Mouse (Mus musculus): ENCODE data around the gene Hist1h4d. TPM values are rescaled to one million over a fixed set of nuclear protein-coding genes. Genes with fewer than 3 reads are reported as not detected.
"Not testable (repeated sequence)": the region's sequence is repeated elsewhere in the genome, so short reads cannot be mapped to it uniquely, and the experiment has no call there.

Hist1h4d gene
- total RNA-seq (2021): 100 to 1,000 TPM; 132 to 135 TPM

- DNase-seq: peak; percentile 96 to 97
These were observed at the start of gene Hist1h4d for GRCm38 (mm10) chr13:23581408-23582218. Gene Hist1h4d (plus strand): TSS chr13:23581598.

DNA sequence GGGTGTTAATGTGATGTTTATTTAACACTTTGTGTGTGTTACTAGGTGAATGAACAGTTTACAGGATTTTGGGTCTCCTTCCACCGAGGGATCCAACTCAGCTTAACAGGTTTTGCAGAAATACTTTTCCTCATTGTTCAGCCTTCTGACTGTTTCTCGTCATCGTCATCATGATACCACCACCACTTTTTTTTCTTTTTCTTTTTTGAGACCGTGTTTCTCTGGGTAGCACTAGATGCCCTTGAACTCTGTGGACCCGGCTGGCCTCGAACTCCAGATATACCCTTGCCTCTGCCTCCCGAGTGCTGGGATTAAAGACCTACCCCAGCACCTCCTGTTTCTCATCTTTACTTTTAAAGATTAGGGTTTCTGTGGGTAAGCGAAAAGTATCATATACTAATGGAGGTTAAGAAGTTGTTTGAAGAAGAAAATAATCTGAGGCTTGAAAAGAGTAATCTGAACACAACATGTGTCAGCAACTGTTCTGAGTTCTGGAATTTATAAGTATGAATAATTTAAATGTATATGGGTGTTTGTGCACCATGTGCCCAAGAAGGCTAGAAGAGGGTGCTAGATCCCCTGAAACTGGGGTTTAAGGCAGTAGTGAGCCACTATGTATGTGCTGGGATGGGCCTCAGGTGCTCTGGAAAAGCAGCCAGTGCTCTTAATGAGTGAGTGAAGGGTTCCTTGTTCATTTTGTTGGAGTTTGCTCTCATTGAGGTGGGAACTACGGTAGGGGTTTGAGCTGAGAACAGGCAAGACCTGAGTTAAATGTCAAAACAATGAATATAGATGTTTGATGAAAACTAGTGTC, 48.9 kb upstream of the Hist1h4d start:
- DNase-seq: no peak

- peak; percentile 54 to 61 for DNase-seq
These were observed 47.6 kb upstream of the Hist1h4d start, which contains the start of gene Hist1h2af for GRCm38 (mm10) chr13:23533560-23534367. Gene Hist1h2af (plus strand): TSS chr13:23533906.

DNA sequence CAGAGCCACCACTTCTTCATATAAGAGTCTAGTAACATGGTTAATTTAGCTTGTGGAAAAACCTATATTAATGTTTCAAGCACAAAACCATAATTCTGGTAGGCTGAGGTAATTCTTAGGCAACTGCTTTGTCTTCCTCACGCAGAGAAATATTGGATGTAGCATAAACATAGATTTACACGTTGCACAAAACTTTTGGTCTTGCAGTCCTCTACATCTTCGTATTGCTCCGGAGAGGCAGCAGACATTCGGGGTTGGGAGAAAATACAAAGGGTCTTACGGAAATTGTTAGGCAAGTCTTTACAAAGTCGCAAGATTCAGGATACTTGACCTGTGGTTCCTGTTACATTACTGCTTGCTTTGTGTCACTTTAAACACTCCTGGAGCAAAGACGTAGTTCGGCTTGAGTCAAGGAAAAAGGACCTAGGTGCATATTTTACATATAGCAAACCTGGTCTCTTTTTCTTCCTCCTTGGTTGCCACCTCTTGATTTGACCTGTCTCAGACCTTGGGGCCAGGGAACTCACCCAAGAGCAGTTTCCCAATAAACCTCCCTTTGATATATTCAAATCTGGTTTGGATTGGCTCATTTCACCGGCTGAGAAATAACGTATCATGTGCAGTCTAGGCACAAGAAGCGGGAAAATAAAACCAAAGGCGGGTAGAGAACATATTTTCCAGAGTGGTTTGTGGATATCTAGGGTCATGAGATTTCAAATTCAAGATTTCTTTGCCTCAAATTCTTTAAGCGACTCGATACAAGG, 46.8 kb upstream of the Hist1h4d start:
- peak in 1 of 2 experiments; percentile 24 for DNase-seq

DNA sequence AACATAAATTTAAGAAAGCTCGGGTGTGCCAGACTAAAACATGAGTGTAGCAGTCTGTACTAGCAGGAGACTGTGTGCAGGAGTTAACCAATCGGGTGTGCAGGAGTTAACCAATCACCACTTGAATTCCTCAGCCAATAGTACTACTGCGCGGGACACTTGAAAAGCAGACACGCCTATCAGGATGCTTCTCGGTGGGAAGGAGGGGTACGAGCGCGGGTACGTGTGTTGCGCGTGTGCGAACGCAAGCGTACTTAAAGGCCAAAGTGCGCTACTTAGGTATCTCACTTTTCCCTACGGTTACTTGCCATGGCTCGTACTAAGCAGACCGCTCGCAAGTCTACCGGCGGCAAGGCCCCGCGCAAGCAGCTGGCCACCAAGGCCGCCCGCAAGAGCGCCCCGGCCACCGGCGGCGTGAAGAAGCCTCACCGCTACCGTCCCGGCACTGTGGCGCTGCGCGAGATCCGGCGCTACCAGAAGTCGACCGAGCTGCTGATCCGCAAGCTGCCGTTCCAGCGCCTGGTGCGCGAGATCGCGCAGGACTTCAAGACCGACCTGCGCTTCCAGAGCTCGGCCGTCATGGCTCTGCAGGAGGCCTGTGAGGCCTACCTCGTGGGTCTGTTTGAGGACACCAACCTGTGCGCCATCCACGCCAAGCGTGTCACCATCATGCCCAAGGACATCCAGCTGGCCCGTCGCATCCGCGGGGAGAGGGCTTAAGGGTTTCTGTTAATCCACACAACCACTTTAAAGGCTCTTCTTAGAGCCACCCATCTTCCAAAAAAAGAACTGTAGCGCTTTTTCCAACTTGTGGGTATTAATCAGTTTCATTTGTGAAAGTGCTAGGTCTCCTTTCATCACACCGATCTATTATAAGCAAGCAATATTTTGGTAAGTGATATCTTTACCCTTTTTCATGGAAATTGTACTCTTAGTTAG, 46.0 kb upstream of the Hist1h4d start, which contains the start of gene Hist1h3g:
Hist1h3g (plus strand) TSS at position 286 of the 939 bp plus-strand sequence.
- DNase-seq: peak; percentile 86 to 87

- no peak for DNase-seq
These were observed 45.1 kb upstream of the Hist1h4d start for GRCm38 (mm10) chr13:23536076-23536822.

DNA sequence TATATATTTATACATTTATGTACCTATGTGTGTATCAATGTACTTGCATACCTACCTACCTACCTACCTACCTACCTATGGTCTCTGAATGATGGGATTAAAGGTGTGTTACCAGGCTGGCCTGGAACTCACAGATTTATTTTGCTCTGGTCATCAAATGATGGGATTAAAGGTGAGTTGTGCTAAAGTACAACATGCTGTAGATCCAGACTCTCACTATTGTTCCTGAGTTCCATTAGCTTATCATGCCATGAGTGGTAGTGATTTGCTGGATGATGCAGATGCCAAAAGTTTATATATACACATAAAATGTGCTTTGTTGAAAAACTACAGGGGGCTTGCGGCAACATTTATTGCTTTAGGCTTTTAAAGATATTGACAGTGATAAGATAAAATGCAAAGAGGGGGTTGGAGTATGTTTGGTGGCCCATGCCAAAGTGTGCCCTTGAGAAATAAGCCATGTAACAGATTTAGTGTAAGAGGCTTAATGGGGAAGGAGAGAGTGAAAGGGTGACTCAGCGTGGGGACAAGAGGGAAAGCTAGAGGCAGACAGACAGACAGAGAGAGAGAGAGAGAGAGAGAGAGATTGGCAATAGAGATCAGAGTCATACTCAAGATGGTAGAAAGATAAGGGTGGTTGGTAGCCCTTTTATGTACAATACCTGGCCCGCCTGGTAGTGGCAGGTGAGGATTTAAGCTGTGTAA, 44.2 kb upstream of the Hist1h4d start:
- DNase-seq: no peak

- no peak for DNase-seq
These were observed 43.1 kb upstream of the Hist1h4d start for GRCm38 (mm10) chr13:23538249-23538648.

GRCm38 (mm10) chr13:23539821-23540220, 41.6 kb upstream of the Hist1h4d start:
- DNase-seq: not testable (repeated sequence)

- DNase-seq: no peak
These were observed 39.9 kb upstream of the Hist1h4d start for GRCm38 (mm10) chr13:23541497-23541896.

DNA sequence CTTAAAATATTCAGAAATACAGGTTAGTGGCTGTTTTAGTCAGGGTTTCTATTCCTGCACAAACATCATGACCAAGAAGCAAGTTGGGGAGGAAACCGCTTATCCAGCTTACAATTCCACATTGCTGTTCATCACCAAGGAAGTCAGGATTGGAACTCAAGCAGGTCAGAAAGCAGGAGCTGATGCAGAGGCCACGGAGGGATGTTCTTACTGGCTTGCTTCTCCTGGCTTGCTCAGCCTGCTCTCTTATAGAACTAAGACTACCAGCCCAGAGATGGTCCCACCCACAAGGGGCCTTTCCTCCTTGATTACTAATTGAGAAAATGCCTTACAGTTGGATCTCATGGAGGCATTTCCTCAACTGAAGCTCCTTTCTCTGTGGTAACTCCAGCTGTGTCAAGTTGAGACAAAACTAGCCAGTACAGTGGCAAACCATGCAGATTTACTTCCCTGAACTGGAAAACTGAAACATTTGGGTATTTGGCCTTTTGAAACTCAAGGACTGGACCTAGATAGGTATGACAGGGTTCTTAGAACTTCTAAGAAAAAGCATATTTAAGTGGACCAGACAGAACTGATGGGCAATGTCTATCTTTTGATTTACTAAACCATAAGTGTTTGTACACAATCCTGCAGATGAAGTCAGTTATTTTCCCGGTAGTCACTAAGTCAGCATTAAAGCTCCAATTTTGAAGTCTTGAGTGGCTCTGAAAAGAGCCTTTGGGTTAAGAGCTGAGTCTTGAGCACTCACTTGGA, 39.0 kb upstream of the Hist1h4d start:
- DNase-seq: not testable (repeated sequence)

- peak; percentile 50 to 53 for DNase-seq
These were observed 38.3 kb upstream of the Hist1h4d start, which contains the start of gene Hist1h2bh for GRCm38 (mm10) chr13:23542999-23543607. Gene Hist1h2bh (minus strand): TSS chr13:23543392.

DNA sequence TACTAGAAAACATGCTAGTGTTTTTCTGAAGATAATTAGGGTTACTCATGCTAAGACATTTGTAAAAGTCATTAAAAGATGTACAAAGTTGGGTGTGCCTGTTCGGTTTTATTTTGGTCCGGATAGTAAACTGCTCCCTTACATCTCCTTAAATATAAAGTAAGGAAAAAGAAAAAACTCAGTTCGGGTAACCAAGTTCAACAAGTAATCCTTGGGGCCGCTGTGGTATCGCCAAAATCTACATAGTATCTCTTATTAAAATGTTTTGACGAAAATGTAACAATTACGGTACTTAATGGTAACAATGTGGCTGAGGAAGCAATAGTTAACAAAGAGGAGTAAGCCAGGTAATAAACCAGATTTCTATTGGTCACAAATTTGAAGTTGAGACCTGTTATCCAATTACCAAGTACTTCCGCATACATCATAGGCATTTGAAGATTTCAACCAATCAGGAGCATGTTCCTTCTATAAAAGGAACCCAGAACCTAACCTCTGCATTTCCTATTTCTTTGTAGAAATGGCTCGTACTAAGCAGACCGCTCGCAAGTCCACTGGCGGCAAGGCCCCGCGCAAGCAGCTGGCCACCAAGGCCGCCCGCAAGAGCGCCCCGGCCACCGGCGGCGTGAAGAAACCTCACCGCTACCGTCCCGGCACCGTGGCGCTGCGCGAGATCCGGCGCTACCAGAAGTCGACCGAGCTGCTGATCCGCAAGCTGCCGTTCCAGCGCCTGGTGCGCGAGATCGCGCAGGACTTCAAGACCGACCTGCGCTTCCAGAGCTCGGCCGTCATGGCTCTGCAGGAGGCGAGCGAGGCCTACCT, 37.2 kb upstream of the Hist1h4d start, which contains the start of gene Hist1h3f:
Hist1h3f (plus strand) TSS at position 88 of the 822 bp plus-strand sequence.
- peak; percentile 68 to 79 for DNase-seq

DNA sequence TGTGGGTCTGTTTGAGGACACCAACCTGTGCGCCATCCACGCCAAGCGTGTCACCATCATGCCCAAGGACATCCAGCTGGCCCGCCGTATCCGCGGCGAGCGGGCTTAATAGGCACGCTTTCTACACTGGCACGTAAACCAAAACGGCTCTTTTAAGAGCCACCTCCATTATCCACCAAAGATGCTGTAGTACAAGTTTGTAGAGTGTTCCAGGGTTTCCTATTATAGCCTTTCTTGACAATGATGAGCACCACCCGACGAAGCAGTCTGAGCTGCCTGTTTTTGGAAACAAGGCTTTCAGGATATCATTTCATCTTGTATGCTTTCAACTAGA, 36.6 kb upstream of the Hist1h4d start:
- not testable (repeated sequence) for DNase-seq

GRCm38 (mm10) chr13:23546694-23547093, 34.7 kb upstream of the Hist1h4d start:
- no peak for DNase-seq

- no peak for DNase-seq
These were observed 30.6 kb upstream of the Hist1h4d start for GRCm38 (mm10) chr13:23550761-23551145.

Measured in layer of hippocampus, postnatal 36 days (tissue).